Mouse (Mus musculus) erythroblast, embryonic 14.5 days (primary cell): ENCODE measurements around the gene Calr4.

ENCODE experiments used
- GATA1 ChIP-seq: IDR thresholded peaks from 2 replicates; pipeline ENCODE4 v1.6.1; 2012; ENCODE audit warnings: low read length, inconsistent platforms, mixed read lengths
- TAL1 ChIP-seq: IDR thresholded peaks from 3 replicates; pipeline ENCODE4 v1.6.1; 2012; ENCODE audit warnings: low read length, inconsistent platforms, mixed read lengths

DNA sequence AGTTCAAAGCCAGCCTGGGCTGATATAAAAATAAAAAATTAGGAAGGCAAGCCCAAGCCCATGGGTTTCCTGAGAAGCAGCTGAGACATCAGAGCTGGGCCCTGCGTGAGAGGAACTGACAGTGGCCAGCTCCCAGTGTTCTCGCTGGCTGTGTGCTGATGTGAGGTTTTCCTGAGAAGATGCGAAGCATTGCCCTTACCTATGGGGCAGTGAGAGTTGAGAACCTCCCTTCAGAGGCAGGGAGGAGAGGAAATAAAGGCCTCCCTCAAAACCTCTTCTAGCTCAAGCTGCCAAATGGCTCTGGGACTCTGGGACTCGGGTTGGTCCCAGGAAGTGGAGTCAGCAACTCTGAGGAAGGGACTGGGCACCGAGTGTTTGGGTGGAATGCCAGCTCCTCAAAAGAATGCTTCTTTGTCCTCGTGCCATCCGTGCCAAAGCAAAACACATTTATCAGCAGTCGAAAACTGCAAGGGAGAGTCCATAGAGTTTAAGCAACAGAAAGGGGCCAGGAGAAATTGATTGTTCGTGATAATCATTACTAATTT is 593 bp downstream of the Calr4 start:
- no peak for TF ChIP-seq GATA1
- no peak for TF ChIP-seq TAL1
